Mouse (Mus musculus) left cerebral cortex, postnatal 4 days (tissue): ENCODE results near the gene Serpinb9. TPM values are rescaled to one million over a fixed set of nuclear protein-coding genes. Genes with fewer than 3 reads are reported as not detected.

Source experiments
- total RNA-seq, 2 experiments: library from RNA; stranded (reverse); gene quantifications; 2 replicates each; pipeline ENCODE4 v1.2.3; 2021

The Serpinb9 gene
- total RNA-seq, 2 experiments from 2014 or later: 1.8 to 1.9 TPM

Other genes with a start within 250 kb of the Serpinb9 start
- gene Mylk4, start 219.3 kb upstream of the Serpinb9 start, total RNA-seq: under 1 TPM; 0.44 to 0.66 TPM
- gene Wrnip1, start 201.2 kb upstream of the Serpinb9 start, total RNA-seq: 10 to 100 TPM; 55.5 to 58.4 TPM
- 1 to 10 TPM in 1 of 2 experiments, not detected in 1; 1.6 TPM for gene D930007J09Rik, start 200.4 kb upstream of the Serpinb9 start, total RNA-seq
- 1 to 10 TPM; 1.7 to 3.9 TPM for gene Serpinb1a, start 152.1 kb upstream of the Serpinb9 start, total RNA-seq
- gene Serpinb1c, start 105.0 kb upstream of the Serpinb9 start, total RNA-seq: not detected
- gene Serpinb6b, start 38.0 kb upstream of the Serpinb9 start, total RNA-seq: 1 to 10 TPM; 1.7 to 2.3 TPM
- gene Serpinb9b, start 24.2 kb downstream of the Serpinb9 start, total RNA-seq: under 1 TPM in 1 of 2 experiments, not detected in 1; 0.16 TPM
- gene Serpinb1b, start 75.3 kb downstream of the Serpinb9 start, total RNA-seq: under 1 TPM; 0.34 to 0.52 TPM
- not detected for gene Serpinb9c, start 156.5 kb downstream of the Serpinb9 start, total RNA-seq
- gene Serpinb9d, start 189.7 kb downstream of the Serpinb9 start, total RNA-seq: not detected
- not detected for gene Serpinb9e, start 246.4 kb downstream of the Serpinb9 start, total RNA-seq